Mouse (Mus musculus) left cerebral cortex, postnatal 25 days (tissue): ENCODE data around the gene Irf2. TPM values are rescaled to one million over a fixed set of nuclear protein-coding genes. Genes with fewer than 3 reads are reported as not detected.

Experiments
- DNase-seq, 2 experiments: peaks; one replicate each; pipeline ENCODE4 v3.0.0; 2022; ENCODE audit warnings: low spot score in 2 of 2, mixed read lengths in 1 of 2
- intact Hi-C: fragments of 180-260 bp; cut with DNase I; formaldehyde crosslinking; loops from one replicate; pipeline ENCODE4 v1.15.1; 2025
- total RNA-seq, 2 experiments: library from RNA; stranded (reverse); gene quantifications; 2 replicates each; pipeline ENCODE4 v1.2.3; 2021

Irf2 gene
- total RNA-seq, 2 experiments from 2014 or later = 52.0 to 58.4 TPM

- DNase-seq = no peak
- intact Hi-C loops = no loop called here
Measured at GRCm38 (mm10) chr8:46750000-46750399, 10.5 kb downstream of the Irf2 start.

DNA sequence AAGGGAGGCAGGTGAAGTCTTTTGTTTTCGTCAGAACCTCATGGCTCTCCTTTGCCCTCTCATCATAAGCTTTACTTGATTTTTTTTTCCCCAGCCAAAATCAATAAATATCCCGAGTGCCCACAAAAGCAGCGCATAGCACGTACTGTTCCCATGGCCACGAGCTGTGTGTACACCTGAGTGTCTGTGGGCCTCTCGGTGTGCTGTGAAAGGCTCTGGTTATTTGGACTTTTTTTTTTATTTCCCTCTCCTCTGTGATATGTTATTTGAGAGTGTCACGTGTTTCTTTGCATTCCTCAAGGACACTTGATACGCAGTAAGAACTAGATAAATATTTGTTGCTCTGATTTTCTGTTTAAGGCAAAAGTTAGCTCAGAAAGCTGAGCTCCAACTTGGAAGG, 11.0 kb downstream of the Irf2 start:
- intact Hi-C loops = no loop called here
- DNase-seq = no peak

DNA sequence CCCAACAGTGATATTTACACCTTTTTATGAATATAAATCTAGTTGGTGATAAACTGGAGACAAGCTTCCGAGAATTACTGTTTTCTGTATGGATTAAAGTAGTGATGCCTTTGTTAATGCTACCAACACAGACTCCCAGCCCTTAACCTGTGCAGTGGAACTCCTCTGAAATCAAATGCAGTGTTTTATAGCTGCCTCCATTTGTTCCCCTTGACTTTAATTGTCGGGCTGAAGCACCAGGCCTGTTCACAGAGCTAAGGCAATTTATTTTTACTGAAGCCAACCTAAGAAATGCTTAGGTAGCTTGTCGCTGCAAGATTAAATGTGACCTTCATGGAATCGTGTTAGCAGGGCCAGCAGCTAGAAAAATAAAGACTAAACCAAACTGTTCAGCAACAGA, 11.6 kb downstream of the Irf2 start:
- intact Hi-C loops = no loop called here

GRCm38 (mm10) chr8:46752986-46753385, 13.5 kb downstream of the Irf2 start:
- DNase-seq = no peak
- intact Hi-C loops = no loop called here

More for the DNA sequence above, 11.6 kb downstream of the Irf2 start:
- DNase-seq = no peak

DNA sequence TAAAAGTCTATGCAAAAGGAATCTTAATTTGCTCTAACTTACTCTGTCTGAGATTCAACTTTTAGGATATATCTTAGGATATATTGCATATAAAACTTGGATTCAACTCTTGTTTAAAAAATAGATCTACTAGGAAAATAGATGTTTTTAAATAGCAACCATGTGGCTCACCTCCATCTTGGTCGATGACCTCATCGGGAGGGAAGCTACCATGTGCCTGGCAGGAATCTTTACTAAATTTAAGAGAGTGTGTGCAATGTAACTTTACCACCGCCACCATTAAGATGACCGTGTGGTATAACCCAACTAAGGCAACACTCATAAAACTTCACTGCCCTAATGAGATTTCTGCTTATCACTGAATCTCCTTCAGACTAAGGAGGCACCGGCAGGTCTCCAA, 14.8 kb downstream of the Irf2 start:
- no peak for DNase-seq
- intact Hi-C loops = no loop called here

GRCm38 (mm10) chr8:46755731-46756333, 16.3 kb downstream of the Irf2 start:
- DNase-seq = no peak
- intact Hi-C loops = no loop called here

DNA sequence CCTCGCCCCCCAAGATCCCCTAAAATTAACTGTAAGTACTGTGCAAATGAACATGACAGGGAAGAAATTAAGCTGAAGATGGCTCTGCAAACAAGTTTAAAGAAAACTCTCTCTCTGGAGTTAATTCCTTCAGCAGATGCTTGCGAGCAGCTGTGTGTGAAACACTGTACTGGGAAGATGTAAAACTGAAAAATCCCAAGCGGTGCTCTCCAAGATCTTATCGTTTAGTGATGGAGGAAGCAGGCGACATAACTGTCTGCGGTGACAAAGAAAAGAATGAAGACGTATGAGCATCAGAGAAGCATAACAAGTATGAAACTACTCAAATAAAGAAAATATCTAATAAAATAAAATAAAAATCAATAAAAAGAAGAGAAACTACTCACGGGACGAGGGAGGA, 18.1 kb downstream of the Irf2 start:
- intact Hi-C loops = no loop called here
- peak in 1 of 2 experiments; percentile 34 for DNase-seq

DNA sequence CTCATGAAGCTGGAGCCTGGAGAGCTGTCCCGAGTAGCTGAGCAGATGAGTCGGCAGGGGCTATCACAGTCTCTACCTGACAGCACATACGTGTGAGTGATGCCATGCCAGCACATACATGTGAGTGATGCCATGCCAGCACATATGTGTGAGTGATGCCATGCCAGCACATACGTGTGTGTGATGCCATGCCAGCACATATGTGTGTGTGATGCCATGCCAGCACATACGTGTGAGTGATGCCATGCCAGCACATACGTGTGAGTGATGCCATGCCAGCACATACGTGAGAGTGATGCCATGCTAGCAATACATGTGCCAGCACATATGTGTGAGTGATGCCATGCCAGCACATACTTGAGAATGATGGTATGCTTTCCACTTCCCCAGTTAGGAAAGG, 18.6 kb downstream of the Irf2 start:
- no peak for DNase-seq
- intact Hi-C loops = no loop called here

GRCm38 (mm10) chr8:46758676-46759075, 19.1 kb downstream of the Irf2 start:
- intact Hi-C loops = no loop called here
- no peak for DNase-seq

- DNase-seq = no peak
- intact Hi-C loops = no loop called here
Measured at GRCm38 (mm10) chr8:46759562-46759961, 20.0 kb downstream of the Irf2 start.

- intact Hi-C loops = no loop called here
- DNase-seq = no peak
Measured at GRCm38 (mm10) chr8:46760701-46761100, 21.2 kb downstream of the Irf2 start.

GRCm38 (mm10) chr8:46761454-46761853, 21.9 kb downstream of the Irf2 start:
- no peak for DNase-seq
- intact Hi-C loops = no loop called here

DNA sequence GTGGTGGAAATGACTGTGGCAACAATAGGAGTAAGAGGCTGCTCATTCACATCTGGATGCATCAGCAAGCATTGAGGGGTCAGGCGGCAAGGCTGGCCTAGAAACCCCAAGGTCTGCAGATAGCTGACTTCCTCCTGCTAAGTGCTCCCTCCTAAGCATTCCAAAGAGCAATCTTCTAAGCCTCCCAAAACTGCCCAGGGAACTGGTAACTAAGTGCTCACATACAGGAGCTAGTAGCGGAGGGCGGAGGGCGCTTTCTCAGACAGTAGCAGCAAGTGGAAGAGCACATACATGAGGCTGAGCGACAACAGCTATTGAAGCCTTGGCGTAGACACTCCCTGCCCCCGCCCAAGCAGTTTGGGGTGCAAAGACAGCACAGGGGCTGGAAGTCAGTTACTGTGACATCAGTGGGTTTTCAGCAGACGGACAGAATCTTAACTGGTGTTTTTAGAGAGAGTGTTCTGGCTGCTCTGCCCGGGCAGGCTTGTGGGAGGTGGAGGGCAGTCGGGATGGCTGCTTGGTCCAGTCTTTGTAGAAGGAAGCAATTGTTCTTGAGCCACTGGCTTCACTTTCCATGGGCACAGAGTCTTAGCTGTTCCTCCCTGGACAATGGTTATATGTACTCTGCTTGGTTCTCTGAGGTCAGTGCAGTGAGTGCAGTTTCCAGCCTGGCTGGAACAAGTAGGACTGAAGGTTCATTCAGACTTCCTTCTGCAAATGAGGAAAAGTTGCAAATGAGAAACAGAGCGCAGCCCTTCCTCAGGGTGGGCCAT, 30.1 kb downstream of the Irf2 start:
- peak; percentile 31 to 64 for DNase-seq
- intact Hi-C loops = loop anchor here (2.0 kb wide), 1 partner anchor 29 kb away; no protein-coding TSS in a partner anchor

DNA sequence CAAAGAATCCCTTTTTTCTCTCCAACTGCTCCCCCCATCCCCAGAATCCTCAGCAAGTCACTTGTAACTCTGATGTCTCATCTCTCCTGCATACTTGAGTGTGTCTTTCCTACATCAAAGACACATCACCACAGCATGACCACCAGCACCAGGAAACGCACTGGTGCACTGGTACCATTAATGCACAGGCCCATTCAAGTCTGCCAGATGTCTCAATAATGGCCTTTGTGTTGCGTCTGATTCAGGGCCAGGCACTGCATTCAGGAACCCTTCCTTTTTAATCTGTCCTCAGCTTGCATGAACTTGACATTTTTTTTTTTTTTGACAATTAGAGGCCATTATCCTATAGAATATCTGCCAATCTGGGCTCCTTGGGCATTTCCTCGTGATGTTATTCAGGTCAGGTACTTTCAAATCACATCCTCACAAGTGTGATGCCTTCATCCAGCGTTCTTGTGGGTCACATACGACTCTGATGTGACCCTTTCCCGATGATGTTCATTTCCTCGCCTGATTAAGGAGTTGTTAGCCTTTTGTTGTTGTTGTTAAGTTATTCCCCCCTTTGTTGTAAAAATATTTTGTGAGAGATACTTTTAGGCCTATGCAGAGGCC, 31.5 kb downstream of the Irf2 start:
- intact Hi-C loops = no loop called here
- no peak for DNase-seq

- intact Hi-C loops = no loop called here
- no peak for DNase-seq
Measured at GRCm38 (mm10) chr8:46772801-46773200, 33.3 kb downstream of the Irf2 start.

- peak in 1 of 2 experiments; percentile 31 for DNase-seq
- intact Hi-C loops = no loop called here
Measured at GRCm38 (mm10) chr8:46777760-46778460, 38.4 kb downstream of the Irf2 start.

DNA sequence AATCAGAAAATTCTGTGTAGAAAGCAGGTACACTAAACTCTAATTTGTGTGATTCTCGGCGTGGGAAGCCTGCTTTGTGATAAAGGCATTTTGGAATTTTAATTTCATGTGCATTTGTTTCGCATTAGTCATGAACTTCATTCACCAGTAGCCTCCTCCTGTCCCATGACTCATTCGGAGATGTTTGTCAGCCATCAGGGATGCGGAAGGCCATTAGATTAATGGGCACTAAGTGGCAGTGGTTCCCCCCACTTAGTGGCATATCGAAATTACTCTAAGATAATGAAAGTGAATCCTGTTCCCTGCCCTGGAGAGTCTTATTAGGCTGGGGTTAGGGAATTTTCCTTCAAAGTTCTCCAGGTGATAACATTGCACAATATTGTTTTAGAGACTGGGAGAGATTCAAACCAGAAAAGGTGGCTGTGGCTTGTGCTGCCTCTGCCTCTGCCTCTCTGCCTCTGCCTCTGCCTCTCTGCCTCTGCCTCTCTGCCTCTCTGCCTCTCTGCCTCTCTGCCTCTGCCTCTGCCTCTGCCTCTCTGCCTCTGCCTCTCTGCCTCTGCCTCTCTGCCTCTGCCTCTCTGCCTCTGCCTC, 41.6 kb downstream of the Irf2 start:
- intact Hi-C loops = no loop called here

GRCm38 (mm10) chr8:46782254-46782653, 42.7 kb downstream of the Irf2 start:
- intact Hi-C loops = no loop called here
- DNase-seq = no peak

More for the DNA sequence above, 41.6 kb downstream of the Irf2 start:
- no peak for DNase-seq

DNA sequence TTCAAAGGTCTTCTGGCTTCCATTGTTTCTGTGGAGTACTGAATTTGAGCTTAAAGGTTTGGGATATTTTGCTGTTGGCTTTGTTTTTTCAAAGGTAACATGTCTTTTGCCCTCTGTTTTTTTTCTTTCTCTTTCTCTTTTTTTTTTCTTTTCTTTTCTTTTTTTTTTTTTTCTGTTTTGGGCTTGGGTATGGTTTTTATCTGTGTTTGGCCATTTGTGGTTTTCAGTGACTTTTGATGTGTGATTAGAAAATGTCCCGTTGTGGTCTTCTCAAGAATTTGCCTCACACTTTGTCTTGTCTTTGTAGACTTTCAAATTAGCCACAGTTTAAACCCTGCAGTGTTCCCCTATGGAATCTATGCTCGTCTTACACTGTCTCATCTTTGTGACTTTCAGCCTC, 45.5 kb downstream of the Irf2 start:
- no peak for DNase-seq
- intact Hi-C loops = no loop called here

GRCm38 (mm10) chr8:46785926-46786325, 46.4 kb downstream of the Irf2 start:
- intact Hi-C loops = no loop called here
- DNase-seq = no peak
